Mouse (Mus musculus) stomach, postnatal 0 days (tissue): Measurements from ENCODE around the gene Rhobtb3.

ENCODE experiments used
- CTCF ChIP-seq: IDR thresholded peaks from 2 replicates; pipeline ENCODE4 v1.5.1; 2016; ENCODE audit warnings: antibody characterized with exemption, low read depth, mild to moderate bottlenecking, moderate library complexity
- EP300 ChIP-seq: optimal IDR thresholded peaks from 2 replicates; pipeline ENCODE3; 2016; ENCODE audit warnings: antibody characterized with exemption

DNA sequence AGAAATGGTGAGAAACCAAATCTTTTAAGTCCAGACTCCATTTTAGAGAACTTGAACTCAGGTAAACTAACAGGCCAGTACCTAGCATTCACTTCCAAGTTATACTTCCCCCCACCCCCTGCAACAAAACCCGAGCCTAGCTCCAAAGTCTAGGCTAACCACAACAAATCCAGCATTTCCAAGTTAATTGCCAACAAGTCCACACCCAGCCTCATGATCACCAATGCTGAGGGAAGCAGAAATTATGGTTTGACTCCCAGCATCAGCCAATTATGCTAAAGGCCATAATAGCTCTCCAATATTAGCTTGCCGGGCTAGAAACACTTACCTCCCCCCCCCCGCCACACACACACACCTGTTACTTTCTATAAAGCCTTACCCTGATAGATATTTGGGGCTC, 64.0 kb downstream of the Rhobtb3 start:
- TF ChIP-seq EP300 (no peak), CTCF (no peak)
